Mouse (Mus musculus) ES-Bruce4 (cell line): ENCODE measurements around the gene Nox3. TPM values are rescaled to one million over a fixed set of nuclear protein-coding genes. Genes with fewer than 3 reads are reported as not detected.

ENCODE experiments used
- H3K27ac ChIP-seq: 2 replicates; pipeline ENCODE4 v1.5.1; 2012; ENCODE audit warnings: low read length, inconsistent platforms; ENCODE audit not compliant: insufficient read depth
- H3K27me3 ChIP-seq: 2 replicates; pipeline ENCODE4 v1.6.1; 2012; ENCODE audit warnings: mild to moderate bottlenecking, low read length, inconsistent platforms; ENCODE audit not compliant: control insufficient read depth, poor library complexity, insufficient read depth, severe bottlenecking
- H3K36me3 ChIP-seq: 2 replicates; pipeline ENCODE4 v1.6.1; 2012; ENCODE audit warnings: inconsistent platforms, mild to moderate bottlenecking, low read length, moderate library complexity; ENCODE audit not compliant: control insufficient read depth, poor library complexity, insufficient read depth, severe bottlenecking
- H3K4me1 ChIP-seq: one replicate; pipeline ENCODE4 v1.8.1; 2011; ENCODE audit warnings: low read length; ENCODE audit not compliant: control insufficient read depth, insufficient read depth
- H3K4me3 ChIP-seq: 2 replicates; pipeline ENCODE4 v1.5.1; 2011; ENCODE audit warnings: low read depth, mild to moderate bottlenecking, low read length
- H3K9ac ChIP-seq: 2 replicates; pipeline ENCODE4 v1.6.1; 2012; ENCODE audit warnings: low read depth, mild to moderate bottlenecking, inconsistent platforms; ENCODE audit not compliant: poor library complexity, severe bottlenecking
- H3K9me3 ChIP-seq: replicated peaks from 2 replicates; pipeline ENCODE4 v1.6.1; 2012; ENCODE audit warnings: mild to moderate bottlenecking, low read length, inconsistent platforms; ENCODE audit not compliant: control insufficient read depth, poor library complexity, insufficient read depth, severe bottlenecking
- CTCF ChIP-seq: IDR thresholded peaks from one replicate; pipeline ENCODE4 v1.8.1; 2011; ENCODE audit warnings: low read depth, low read length
- EP300 ChIP-seq: IDR thresholded peaks from 2 replicates; pipeline ENCODE4 v1.6.1; 2011; ENCODE audit warnings: low read depth, low read length; ENCODE audit not compliant: insufficient read depth
- POLR2A ChIP-seq: IDR thresholded peaks from one replicate; pipeline ENCODE4 v1.8.1; 2011; ENCODE audit warnings: low read length; ENCODE audit not compliant: insufficient read depth
- polyA plus RNA-seq: library from polyadenylated mRNA; stranded (reverse); fragments of >200 nt; gene quantifications from 2 replicates; pipeline ENCODE4 v1.2.4, GENCODE M21; 2011; ENCODE audit warnings: low read depth; ENCODE audit not compliant: missing spikeins, insufficient read depth, insufficient read length

The Nox3 gene
- polyA plus RNA-seq, 1 experiment, result not detected

DNA sequence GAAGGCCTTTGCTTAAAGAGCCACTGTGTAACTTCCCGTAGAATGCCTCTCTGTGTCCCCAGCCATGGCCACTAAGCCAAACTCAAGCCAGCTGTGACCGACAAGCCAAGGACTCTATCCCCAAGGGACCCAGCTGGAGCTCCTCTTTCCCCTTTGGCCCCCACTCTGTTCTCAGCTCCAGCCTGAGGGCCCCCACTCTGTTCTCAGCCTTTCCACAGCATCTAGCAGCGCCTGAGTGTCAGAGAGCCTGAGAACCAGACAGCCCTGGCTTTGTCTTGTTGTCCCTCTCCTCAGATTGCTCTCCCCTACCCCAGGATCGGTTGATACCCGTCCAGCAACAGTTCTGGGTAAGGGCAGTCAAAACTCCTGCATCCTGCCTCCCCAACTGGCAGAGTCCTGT, 36.6 kb downstream of the Nox3 start:
- Histone ChIP-seq H3K27ac (no peak overlapping the region), H3K9me3 (no peaks in the 10 kb centered on the region), H3K27me3 (no peaks in the 10 kb centered on the region), H3K36me3 (no peaks in the 10 kb centered on the region), H3K4me3 (no peak overlapping the region), H3K4me1 (no peaks in the 10 kb centered on the region), H3K9ac (no peak overlapping the region)
- TF ChIP-seq POLR2A, result no peak

DNA sequence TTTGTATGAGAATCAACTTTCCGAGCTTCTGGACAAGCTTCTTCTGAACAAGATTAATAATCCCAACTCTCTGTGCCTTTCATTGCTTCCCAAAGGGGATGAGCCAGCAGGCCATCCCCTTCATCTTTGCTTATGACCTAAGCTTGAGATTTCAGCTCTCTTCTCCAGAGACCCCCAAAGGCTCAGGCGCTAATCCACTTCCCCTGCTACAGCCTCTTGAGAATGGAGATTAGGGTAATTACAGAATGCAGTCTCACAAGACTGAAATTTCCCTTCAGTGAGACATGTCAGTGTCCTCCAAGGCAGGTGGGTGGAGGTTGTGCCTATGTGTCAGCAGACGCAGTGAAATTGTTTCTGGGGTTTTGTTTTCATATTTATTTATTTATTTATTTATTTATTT, 45.7 kb downstream of the Nox3 start:
- Histone ChIP-seq H3K36me3 (no peaks in the 10 kb centered on the region), H3K9ac (no peak overlapping the region), H3K4me1 (no peaks in the 10 kb centered on the region), H3K4me3 (no peak overlapping the region), H3K27me3 (no peaks in the 10 kb centered on the region), H3K9me3 (no peaks in the 10 kb centered on the region), H3K27ac (no peak overlapping the region)
- TF ChIP-seq POLR2A, result no peak
- no peak for TF ChIP-seq EP300
- TF ChIP-seq CTCF, result no peak

DNA sequence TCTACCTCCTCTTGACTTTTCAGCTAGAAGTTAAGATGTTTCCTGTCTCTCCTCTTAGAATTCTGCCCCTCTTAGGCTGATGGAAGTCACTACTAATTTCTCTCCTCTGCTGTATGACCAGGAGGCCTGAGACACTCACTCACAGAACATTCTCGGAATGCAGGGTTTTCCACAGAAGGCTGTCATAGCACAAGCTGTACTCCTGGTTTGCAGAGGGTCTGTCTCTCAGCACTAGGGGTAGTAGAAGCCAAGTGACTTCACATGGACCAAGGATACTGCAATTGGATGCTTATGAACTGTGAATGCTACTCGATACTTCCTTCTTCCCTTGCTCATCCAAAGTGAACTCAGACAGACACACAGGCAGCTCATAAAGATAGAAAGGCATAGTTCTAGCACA, 52.5 kb downstream of the Nox3 start:
- no peaks in the 10 kb centered on the region for H3K4me1 ChIP-seq
- no peaks in the 10 kb centered on the region for H3K27me3 ChIP-seq
- H3K36me3 ChIP-seq, result no peaks in the 10 kb centered on the region
- H3K9ac ChIP-seq, result no peak overlapping the region
- H3K4me3 ChIP-seq, result no peak overlapping the region
- TF ChIP-seq CTCF (no peak), POLR2A (no peak), EP300 (no peak)
- no peaks in the 10 kb centered on the region for H3K9me3 ChIP-seq
- no peak overlapping the region for H3K27ac ChIP-seq

DNA sequence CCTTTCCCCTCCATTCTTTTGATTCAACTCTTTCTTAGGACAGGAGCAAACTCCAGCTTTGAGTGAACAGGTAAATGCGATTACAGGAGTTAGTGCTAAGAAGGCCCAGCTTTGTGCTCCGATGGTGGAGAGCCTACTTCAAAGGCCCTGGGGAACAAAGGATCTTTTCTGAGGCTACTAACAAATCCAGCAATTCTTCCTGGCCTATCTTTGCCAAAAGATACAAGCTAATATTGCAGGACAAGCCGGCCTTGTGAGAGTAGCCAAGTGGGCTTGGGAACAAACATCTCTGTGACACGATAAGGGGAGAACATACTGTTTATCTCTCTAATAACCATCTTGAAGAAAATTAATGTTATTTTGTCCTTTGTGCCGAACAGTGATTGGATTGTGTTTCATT, 54.6 kb downstream of the Nox3 start:
- no peaks in the 10 kb centered on the region for H3K4me1 ChIP-seq
- no peaks in the 10 kb centered on the region for H3K9me3 ChIP-seq
- no peak overlapping the region for H3K27ac ChIP-seq
- H3K4me3 ChIP-seq, result no peak overlapping the region
- H3K36me3 ChIP-seq, result no peaks in the 10 kb centered on the region
- TF ChIP-seq CTCF, result no peak
- no peak overlapping the region for H3K9ac ChIP-seq
- no peaks in the 10 kb centered on the region for H3K27me3 ChIP-seq

DNA sequence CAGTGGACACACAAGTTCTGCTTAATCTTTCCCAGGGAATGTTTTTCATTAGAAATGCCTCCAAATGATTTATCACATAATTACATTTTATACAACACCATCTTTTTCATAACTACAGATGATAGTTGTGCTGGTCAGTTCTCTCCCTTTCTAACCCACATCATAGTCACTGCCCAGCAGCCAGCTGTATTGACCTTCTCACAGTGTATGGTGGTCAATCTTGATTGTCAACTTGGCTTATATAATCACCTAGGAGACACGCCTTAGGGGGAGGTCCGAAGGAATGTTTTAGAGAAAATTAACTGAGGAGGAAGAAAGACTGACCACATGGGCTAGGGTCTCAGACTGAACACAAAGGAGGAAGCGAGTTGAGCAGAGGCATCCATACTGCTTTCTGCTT, 57.3 kb downstream of the Nox3 start:
- no peak overlapping the region for H3K27ac ChIP-seq
- H3K9ac ChIP-seq, result no peak overlapping the region
- H3K4me1 ChIP-seq, result no peaks in the 10 kb centered on the region
- no peaks in the 10 kb centered on the region for H3K36me3 ChIP-seq
- no peaks in the 10 kb centered on the region for H3K27me3 ChIP-seq
- H3K9me3 ChIP-seq, result no peaks in the 10 kb centered on the region
- no peak overlapping the region for H3K4me3 ChIP-seq
- TF ChIP-seq EP300 (no peak), CTCF (no peak), POLR2A (no peak)

DNA sequence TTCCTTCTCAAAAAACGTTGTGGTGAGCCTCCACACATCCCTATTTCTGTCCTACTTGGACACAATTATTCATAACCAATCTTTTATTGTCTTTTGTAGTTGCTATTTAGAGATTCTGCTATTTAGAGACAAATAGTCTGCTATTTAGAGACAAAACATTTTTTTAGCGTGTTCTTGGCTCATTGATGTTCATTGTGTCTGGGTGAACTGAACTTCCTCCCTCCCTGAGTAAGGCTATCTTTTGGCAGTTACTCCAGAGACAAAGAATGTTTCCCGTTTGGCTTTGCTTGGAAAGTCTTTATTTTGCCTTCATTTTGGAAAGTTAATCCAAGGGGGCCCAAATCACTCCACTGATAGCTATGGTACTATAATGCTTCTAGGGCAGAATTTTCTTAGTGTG, 63.6 kb downstream of the Nox3 start:
- H3K4me1 ChIP-seq, result no peaks in the 10 kb centered on the region
- H3K9me3 ChIP-seq, result no peaks in the 10 kb centered on the region
- TF ChIP-seq EP300 (no peak), POLR2A (no peak), CTCF (no peak)
- H3K4me3 ChIP-seq, result no peak overlapping the region
- no peaks in the 10 kb centered on the region for H3K27me3 ChIP-seq
- no peak overlapping the region for H3K9ac ChIP-seq
- H3K36me3 ChIP-seq, result no peaks in the 10 kb centered on the region
- no peak overlapping the region for H3K27ac ChIP-seq
